Mouse (Mus musculus): ENCODE data around the gene Itga7. TPM values are rescaled to one million over a fixed set of nuclear protein-coding genes. Genes with fewer than 3 reads are reported as not detected.

Gene Itga7
- polyA plus RNA-seq, 1 experiment from 2014 or later = 1.1 TPM

DNA sequence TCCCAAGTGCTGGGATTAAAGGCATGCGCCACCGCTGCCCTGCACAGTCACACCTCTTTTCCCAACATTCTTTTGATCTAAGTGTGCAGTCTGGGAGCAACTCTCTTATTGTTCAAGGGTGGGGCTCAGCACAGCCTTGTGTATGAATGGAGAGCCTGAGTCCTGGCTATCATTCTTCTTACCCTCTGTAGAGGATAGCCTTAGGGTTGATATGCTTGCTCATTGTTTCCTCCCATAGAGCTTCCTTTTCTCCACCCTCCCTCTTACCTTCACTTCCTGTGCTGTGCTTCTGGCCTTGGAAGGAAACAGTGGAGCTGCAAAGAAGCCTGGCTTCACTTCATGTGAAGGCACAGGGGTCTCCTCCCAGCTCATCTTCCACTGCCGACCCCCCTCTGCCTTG is 32.9 kb upstream of the Itga7 start, which contains the start of gene Cd63:
Gene Cd63, plus strand, starts transcription at position 292 of the 400 bp plus-strand sequence.
- no peak within 1 kb of the TSS for H3K4me3 ChIP-seq
- H3K4me1 ChIP-seq = peaks cover 6% of the 10 kb centered on the region; the same call in 1 of the 2 replicates
- peaks cover 20% of the 10 kb centered on the region for H3K27me3 ChIP-seq (ENCODE audit: insufficient read depth, poor library complexity, severe bottlenecking)
- H3K9me3 ChIP-seq = no peaks in the 10 kb centered on the region
- WGBS = 89% methylated on average over 3 of the region's 3 CpGs
- no peak for DNase-seq (ENCODE audit: low spot score)
- no peaks in the 10 kb centered on the region for H3K36me3 ChIP-seq
- no peak within 1 kb of the TSS for H3K27ac ChIP-seq

DNA sequence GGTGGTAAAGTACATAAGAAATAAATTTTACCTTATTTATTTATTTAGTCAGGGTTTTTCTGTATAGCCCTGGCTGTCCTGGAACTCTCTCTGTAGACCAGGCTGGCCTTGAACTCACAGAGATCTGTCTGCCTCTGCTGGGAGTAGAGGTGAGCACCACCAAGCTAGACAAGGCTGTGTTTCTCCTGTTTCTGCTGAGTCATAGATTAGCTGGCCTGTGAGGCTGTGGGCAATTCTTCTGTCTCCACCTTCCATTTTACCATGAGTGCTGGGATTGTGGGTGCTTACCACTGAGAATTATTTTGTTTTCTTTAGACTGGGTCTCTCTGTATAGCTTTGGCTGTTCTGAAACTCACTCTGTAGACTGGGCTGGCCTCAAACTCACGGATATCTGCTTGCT is 32.2 kb upstream of the Itga7 start:
- DNase-seq (ENCODE audit: low spot score) = no peak
- 74% methylated on average over 1 of the region's 1 CpGs for WGBS
- Histone ChIP-seq H3K4me1 (no peaks in the 10 kb centered on the region; the same call in 1 of the 2 replicates), H3K4me3 (no peak overlapping the region), H3K27me3 (ENCODE audit: insufficient read depth, poor library complexity, severe bottlenecking) (peaks cover 13% of the 10 kb centered on the region), H3K36me3 (no peaks in the 10 kb centered on the region), H3K27ac (no peak overlapping the region), H3K9me3 (no peaks in the 10 kb centered on the region)

DNA sequence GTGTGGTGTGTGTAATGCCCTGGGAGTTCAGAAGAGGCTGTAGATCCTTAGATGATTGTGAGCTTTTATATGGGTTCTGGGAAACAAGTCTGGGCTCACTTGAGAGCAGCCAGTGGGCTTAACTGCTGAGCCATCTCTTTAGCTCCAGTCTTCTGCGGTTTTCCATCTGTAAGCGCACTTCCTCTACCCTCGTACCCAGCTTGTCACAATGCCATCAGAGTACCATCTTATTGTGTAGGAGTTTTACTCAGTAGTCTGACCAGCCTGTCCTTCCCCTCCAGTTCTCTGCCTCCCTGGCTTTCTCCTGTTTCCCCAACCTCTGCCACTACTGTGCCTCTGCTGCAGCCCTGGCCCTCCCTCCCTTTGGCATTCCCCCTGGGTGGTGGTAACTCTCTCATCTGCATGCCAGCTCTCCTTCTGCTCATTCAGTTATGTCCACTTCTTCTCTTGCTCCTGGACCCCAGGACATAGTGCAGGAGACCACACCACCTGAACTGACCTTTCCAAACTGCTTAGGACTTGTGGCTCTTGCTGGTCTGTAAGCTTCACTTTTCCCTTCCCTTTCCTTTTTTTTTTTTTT is 31.1 kb upstream of the Itga7 start:
- H3K4me3 ChIP-seq = no peak overlapping the region
- 78% methylated on average over 3 of the region's 3 CpGs for WGBS
- no peaks in the 10 kb centered on the region for H3K4me1 ChIP-seq
- no peaks in the 10 kb centered on the region for H3K36me3 ChIP-seq
- peaks cover 2% of the 10 kb centered on the region; the same call in 1 of the 2 replicates for H3K27me3 ChIP-seq (ENCODE audit: insufficient read depth, poor library complexity, severe bottlenecking)
- H3K9me3 ChIP-seq = no peaks in the 10 kb centered on the region
- H3K27ac ChIP-seq = no peak overlapping the region
- no peak for DNase-seq (ENCODE audit: low spot score)

DNA sequence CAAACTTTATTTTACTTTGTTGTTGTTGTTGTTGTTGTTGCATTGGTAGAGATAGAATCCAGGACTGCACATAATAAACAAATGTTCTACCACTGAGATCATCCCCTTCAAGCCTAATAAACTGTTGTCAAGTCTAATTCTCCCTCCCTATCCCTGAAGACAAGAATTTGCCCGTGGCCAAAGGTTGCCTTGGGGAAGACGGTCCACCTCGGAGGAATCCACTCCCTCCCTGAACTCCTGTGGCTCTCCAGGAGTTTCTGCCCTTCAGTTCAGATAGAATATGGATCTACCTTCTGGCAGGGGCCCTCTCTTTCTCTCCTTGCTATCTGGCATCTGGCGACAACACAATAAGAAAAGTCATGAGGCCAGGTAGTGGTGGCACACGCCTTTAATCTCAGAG is 28.8 kb upstream of the Itga7 start:
- WGBS = 69% methylated on average over 5 of the region's 5 CpGs

DNA sequence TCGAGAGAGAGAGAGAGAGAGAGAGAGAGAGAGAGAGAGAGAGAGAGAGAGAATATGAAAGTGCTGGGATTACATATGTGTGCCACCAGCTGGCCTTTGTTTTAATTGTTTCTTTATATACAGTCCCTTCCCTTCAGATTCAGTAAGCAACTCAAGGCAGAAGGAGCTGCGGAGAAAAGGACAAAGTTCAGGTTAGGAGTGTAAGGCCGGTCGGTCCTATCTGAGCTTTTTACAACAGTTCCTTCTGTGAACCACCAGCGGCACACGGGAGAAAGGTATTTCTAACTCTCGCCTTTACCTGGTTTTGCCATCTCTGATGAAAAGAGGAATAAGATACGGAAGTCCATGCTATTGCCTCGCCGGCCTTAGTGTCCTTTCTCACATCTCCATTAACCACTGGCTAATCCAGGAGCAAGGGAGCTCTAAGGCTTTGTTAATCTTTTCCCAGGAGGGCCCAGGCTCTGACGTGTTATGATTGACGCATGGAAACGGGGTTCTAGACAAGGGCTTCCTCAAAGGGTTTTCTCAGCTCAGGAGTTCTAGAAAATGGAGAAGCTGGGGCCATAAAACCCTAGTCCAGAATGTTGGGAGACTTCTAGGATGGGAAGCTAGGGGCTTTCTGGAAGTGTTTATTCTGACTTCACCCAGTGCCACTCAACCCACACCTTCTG is 24.7 kb upstream of the Itga7 start:
- H3K27ac ChIP-seq = peak overlapping the region; percentile 96
- H3K36me3 ChIP-seq = peaks cover 29% of the 10 kb centered on the region
- no peaks in the 10 kb centered on the region for H3K9me3 ChIP-seq
- peak overlapping the region; percentile 90 for H3K4me3 ChIP-seq
- 0 out of 2 replicates have a peak, but pooled peaks cover 5% of the 10 kb centered on the region for H3K27me3 ChIP-seq (ENCODE audit: insufficient read depth, poor library complexity, severe bottlenecking)
- 55% methylated on average over 13 of the region's 13 CpGs for WGBS
- H3K4me1 ChIP-seq = peaks cover 30% of the 10 kb centered on the region
- DNase-seq (ENCODE audit: low spot score) = no peak

More for the DNA sequence above, 28.8 kb upstream of the Itga7 start:
- Histone ChIP-seq H3K27me3 (ENCODE audit: insufficient read depth, poor library complexity, severe bottlenecking) (0 out of 2 replicates have a peak, but pooled peaks cover 5% of the 10 kb centered on the region), H3K9me3 (no peaks in the 10 kb centered on the region), H3K4me3 (no peak overlapping the region), H3K4me1 (peaks cover 8% of the 10 kb centered on the region), H3K36me3 (no peaks in the 10 kb centered on the region), H3K27ac (no peak overlapping the region)
- DNase-seq (ENCODE audit: low spot score) = no peak

DNA sequence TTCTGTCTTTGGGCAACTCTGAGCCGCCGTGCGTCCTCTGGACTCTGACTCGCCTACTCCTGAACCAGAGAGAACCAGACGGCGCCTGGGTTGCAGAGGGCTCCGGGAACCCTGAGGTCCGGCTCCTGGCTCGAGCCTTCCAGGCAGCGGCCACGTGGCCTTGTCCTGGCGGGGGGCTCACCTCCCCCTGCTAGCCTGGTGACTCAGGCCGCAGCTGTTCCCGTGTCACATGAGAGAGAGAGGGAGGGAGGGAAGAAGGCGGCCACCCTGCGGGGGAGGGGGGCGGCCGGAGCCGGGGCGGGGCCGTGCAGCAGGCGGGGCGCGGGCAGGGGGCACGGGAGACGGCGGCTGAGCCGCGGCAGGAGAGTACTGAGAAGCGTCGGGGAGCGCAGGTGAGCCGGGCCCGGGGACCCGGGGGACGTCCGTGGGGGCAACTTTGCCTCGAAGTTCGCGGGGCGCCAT is 24.0 kb upstream of the Itga7 start:
- Histone ChIP-seq H3K27ac (peak overlapping the region; percentile 96), H3K4me1 (peaks cover 30% of the 10 kb centered on the region), H3K4me3 (peak overlapping the region; percentile 90), H3K27me3 (ENCODE audit: insufficient read depth, poor library complexity, severe bottlenecking) (0 out of 2 replicates have a peak, but pooled peaks cover 5% of the 10 kb centered on the region), H3K36me3 (peaks cover 36% of the 10 kb centered on the region), H3K9me3 (no peaks in the 10 kb centered on the region)
- WGBS = under 1% methylated on average over 35 of the region's 41 CpGs
- peak; percentile 94 for DNase-seq (ENCODE audit: low spot score)

- Histone ChIP-seq H3K9me3 (no peaks in the 10 kb centered on the region), H3K36me3 (peaks cover 42% of the 10 kb centered on the region), H3K4me3 (peak overlapping the region; percentile 90), H3K27ac (peak overlapping the region; percentile 96), H3K4me1 (peaks cover 30% of the 10 kb centered on the region), H3K27me3 (ENCODE audit: insufficient read depth, poor library complexity, severe bottlenecking) (0 out of 2 replicates have a peak, but pooled peaks cover 5% of the 10 kb centered on the region)
- DNase-seq (ENCODE audit: low spot score) = peak; percentile 79
- 1% methylated on average over 65 of the region's 66 CpGs for WGBS
These were observed 23.4 kb upstream of the Itga7 start for GRCm38 (mm10) chr10:128910066-128910841.

DNA sequence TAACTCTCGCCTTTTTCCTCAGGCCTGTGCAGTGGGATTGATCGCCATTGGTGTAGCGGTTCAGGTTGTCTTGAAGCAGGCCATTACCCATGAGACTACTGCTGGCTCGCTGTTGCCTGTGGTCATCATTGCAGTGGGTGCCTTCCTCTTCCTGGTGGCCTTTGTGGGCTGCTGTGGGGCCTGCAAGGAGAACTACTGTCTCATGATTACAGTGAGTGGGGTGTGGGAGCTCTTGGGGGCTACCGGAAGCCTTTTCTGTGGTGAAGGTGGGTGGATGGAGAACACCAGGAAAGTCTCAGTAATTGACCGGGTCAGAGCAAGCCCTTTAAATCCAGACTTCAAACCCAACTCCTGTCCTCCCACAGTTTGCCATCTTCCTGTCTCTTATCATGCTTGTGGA is 22.2 kb upstream of the Itga7 start:
- H3K9me3 ChIP-seq = no peaks in the 10 kb centered on the region
- H3K27me3 ChIP-seq (ENCODE audit: insufficient read depth, poor library complexity, severe bottlenecking) = 0 out of 2 replicates have a peak, but pooled peaks cover 5% of the 10 kb centered on the region
- 82% methylated on average over 6 of the region's 6 CpGs for WGBS
- peaks cover 30% of the 10 kb centered on the region for H3K4me1 ChIP-seq
- no peak for DNase-seq (ENCODE audit: low spot score)
- H3K36me3 ChIP-seq = peaks cover 49% of the 10 kb centered on the region
- H3K4me3 ChIP-seq = peak overlapping the region; percentile 5; the same call in 1 of the 2 replicates
- 0 out of 2 replicates have a peak overlapping the region, but pooled peaks have one; percentile 3 for H3K27ac ChIP-seq

DNA sequence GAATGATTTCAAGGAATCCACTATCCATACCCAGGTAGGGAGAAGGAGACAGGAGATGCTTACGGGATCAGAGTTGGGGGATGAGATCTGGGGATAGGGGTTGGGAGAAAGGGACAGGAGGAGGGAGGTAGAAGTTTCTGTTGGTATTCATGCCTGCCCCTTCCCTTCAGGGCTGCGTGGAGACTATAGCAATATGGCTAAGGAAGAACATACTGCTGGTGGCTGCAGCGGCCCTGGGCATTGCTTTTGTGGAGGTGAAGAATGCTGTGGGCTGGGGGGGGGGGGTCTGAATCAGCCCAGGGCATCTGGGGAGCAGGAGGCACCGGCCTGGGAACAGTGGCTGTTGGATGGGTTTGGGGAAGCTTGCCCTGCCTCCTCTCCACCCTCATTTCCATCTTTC is 21.4 kb upstream of the Itga7 start:
- DNase-seq (ENCODE audit: low spot score) = no peak
- Histone ChIP-seq H3K27ac (no peak overlapping the region), H3K4me1 (peaks cover 30% of the 10 kb centered on the region), H3K9me3 (no peaks in the 10 kb centered on the region), H3K4me3 (no peak overlapping the region), H3K36me3 (peaks cover 56% of the 10 kb centered on the region), H3K27me3 (ENCODE audit: insufficient read depth, poor library complexity, severe bottlenecking) (0 out of 2 replicates have a peak, but pooled peaks cover 5% of the 10 kb centered on the region)
- 86% methylated on average over 4 of the region's 4 CpGs for WGBS

GRCm38 (mm10) chr10:128912791-128913190 is 20.8 kb upstream of the Itga7 start:
- H3K27me3 ChIP-seq (ENCODE audit: insufficient read depth, poor library complexity, severe bottlenecking) = 0 out of 2 replicates have a peak, but pooled peaks cover 5% of the 10 kb centered on the region
- WGBS = 72% methylated on average over 4 of the region's 4 CpGs
- peaks cover 30% of the 10 kb centered on the region for H3K4me1 ChIP-seq
- peaks cover 61% of the 10 kb centered on the region for H3K36me3 ChIP-seq
- no peak for DNase-seq (ENCODE audit: low spot score)
- no peak overlapping the region for H3K4me3 ChIP-seq
- H3K9me3 ChIP-seq = no peaks in the 10 kb centered on the region
- H3K27ac ChIP-seq = no peak overlapping the region

DNA sequence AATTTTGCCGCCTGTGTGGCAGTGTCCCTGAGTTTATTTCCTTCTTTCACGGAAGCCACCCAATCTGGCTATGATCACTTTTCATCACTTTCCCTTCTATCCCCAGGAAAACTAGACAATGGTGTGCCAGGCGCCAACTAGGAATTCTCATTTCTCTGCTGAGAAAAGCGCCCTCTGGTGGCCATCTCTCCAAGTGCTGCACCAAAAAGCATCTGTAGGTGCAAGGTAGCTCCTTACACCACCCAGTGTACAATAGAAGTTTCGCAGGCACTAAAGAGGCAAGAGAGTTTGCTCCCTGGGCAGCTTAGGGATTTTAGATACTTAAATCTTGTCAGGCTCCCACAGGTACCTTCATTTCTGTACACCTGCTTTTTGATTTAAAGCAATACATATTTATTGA is 20.4 kb upstream of the Itga7 start:
- WGBS = 8% methylated on average over 5 of the region's 5 CpGs

GRCm38 (mm10) chr10:128913696-128914095 is 19.9 kb upstream of the Itga7 start:
- Histone ChIP-seq H3K9me3 (no peaks in the 10 kb centered on the region), H3K36me3 (peaks cover 67% of the 10 kb centered on the region), H3K27me3 (ENCODE audit: insufficient read depth, poor library complexity, severe bottlenecking) (no peaks in the 10 kb centered on the region), H3K4me1 (peaks cover 30% of the 10 kb centered on the region), H3K27ac (no peak overlapping the region), H3K4me3 (no peak overlapping the region)
- no peak for DNase-seq (ENCODE audit: low spot score)
- WGBS = 86% methylated on average over 12 of the region's 12 CpGs

More for the DNA sequence above, 20.4 kb upstream of the Itga7 start:
- Histone ChIP-seq H3K27me3 (ENCODE audit: insufficient read depth, poor library complexity, severe bottlenecking) (0 out of 2 replicates have a peak, but pooled peaks cover 3% of the 10 kb centered on the region), H3K4me1 (peaks cover 30% of the 10 kb centered on the region), H3K27ac (no peak overlapping the region), H3K9me3 (no peaks in the 10 kb centered on the region), H3K4me3 (0 out of 2 replicates have a peak overlapping the region, but pooled peaks have one; percentile 15), H3K36me3 (peaks cover 66% of the 10 kb centered on the region)
- DNase-seq (ENCODE audit: low spot score) = peak; percentile 93

All from heart, embryonic 10.5 days (tissue).